Comparison of ENCODE assay signal across 11 mouse cellular contexts in the genomic region with DNA sequence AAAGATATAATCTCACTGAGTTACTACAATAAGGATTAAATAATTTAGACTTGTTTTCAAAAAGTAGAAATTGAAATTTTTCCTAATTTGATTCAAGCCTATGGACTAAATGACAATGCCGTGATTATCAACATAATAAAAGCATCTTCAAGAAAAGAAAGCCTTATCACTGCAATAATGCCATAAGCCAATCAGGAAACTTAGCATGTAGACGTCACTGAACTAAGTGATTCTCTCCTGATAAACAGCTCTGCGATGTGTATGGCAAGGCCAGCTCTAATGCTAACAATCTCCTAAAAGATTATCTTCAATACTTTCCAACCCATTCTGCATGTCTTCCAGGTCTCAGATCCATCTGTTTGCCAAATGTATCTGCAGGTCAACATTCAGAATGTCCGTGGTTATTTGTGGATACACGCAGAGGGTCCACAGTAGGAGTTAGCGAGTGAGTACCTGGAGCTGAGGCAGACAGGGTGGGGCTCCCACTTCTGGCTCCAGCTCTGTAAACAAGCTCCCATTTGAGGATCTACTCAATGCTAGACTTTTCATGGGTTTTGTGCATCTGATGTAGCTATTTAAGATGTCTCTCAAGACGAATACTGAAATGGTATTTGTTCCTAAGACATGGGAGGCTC. TPM values are rescaled to one million over a fixed set of nuclear protein-coding genes. Genes with fewer than 3 reads are reported as not detected.
A peak's percentile ranks its signal among the peaks of the same experiment; 100 is the strongest.
DNase-seq lines count a peak whose midpoint lies in the region; ATAC-seq and TF ChIP-seq lines count a peak whose summit lies in the region.
"Had no signal": no experiment of that assay in that cellular context is flagged by ENCODE, and none has a peak within 500 bp of the region (broad histone marks: within the 10 kb centered on the region; RNA-seq: fewer than 3 reads in every experiment).

No protein-coding gene starts in this region.

- ATAC-seq in liver, embryonic 15.5 days (ENCODE audit: insufficient read depth), result peak; percentile 33; the same call in 1 of the 2 replicates
- ATAC-seq in monocyte, adult 5-6 weeks (replicated peaks; ENCODE audit: insufficient number of reproducible peaks, low FRiP score, low TSS enrichment, poor library complexity, severe bottlenecking), result no peak

- peak overlapping the region; percentile 41 for H3K9ac ChIP-seq in MEL (ENCODE audit: control insufficient read depth, low read depth, low read length, poor library complexity, severe bottlenecking)
- H3K9ac ChIP-seq in liver, embryonic 15.5 days, result peak overlapping the region; percentile 44

- H3K9me3 ChIP-seq in MEL (replicated peaks; ENCODE audit: insufficient read depth, low read length), result no peaks in the 10 kb centered on the region
- no peaks in the 10 kb centered on the region for H3K9me3 ChIP-seq in liver, embryonic 15.5 days (replicated peaks)

- intact Hi-C loops in gastrocnemius, adult 2 months (cut with DNase I), result no loop called here

- H3K27me3 ChIP-seq in MEL (ENCODE audit: control insufficient read depth in 1 of 2, insufficient read depth in 2 of 2, low read length in 2 of 2), result no peaks in the 10 kb centered on the region
- H3K27me3 ChIP-seq in liver, embryonic 15.5 days, result no peaks in the 10 kb centered on the region

- TF ChIP-seq POLR2A in MEL (IDR thresholded peaks at IDR 0.05; ENCODE audit: control insufficient read depth in 1 of 2, insufficient read depth in 1 of 2, low read depth in 1 of 2, low read length in 2 of 2, poor library complexity in 1 of 2), result peak in 1 of 2 experiments; percentile 4; a peak in 1 of 4 replicates

- DNase-seq in gastrocnemius, adult 2 months, result no peak
- no peak for DNase-seq in gastrocnemius, postnatal 4 days (ENCODE audit: low spot score in 2 of 2)
- no peak for DNase-seq in layer of hippocampus, adult 2 months (ENCODE audit: low spot score in 2 of 2)
- DNase-seq in layer of hippocampus, adult 11-12 months (ENCODE audit: low spot score), result no peak
- DNase-seq in MEL (ENCODE audit: low read depth, low spot score), result peak; percentile 63
- DNase-seq in thymus, postnatal 14 days, result no peak
- DNase-seq: B cell, adult 2 months; cerebellum, adult 9-10 months; gastrocnemius, postnatal 14 days had no signal

- peaks cover 0 to 22% of the 10 kb centered on the region in 2 experiments; a peak in 2 of 4 replicates for H3K36me3 ChIP-seq in MEL (ENCODE audit: control insufficient read depth in 1 of 2, insufficient read depth in 2 of 2, low read length in 2 of 2)
- peaks cover 6% of the 10 kb centered on the region; the same call in 1 of the 2 replicates for H3K36me3 ChIP-seq in liver, embryonic 15.5 days (replicated peaks)

- H3K4me1 ChIP-seq in MEL (ENCODE audit: control insufficient read depth in 1 of 2, insufficient read depth in 2 of 2, low read length in 2 of 2), result peaks cover 3 to 21% of the 10 kb centered on the region in 2 experiments
- peaks cover 80% of the 10 kb centered on the region for H3K4me1 ChIP-seq in liver, embryonic 15.5 days (replicated peaks)

- H3K27ac ChIP-seq in gastrocnemius, adult 2 months, result 0 out of 2 replicates have a peak overlapping the region, but pooled peaks have one; percentile 21
- H3K27ac ChIP-seq in layer of hippocampus, adult 2 months, result peak overlapping the region; percentile 79
- peak overlapping the region; percentile 84 for H3K27ac ChIP-seq in MEL (ENCODE audit: control insufficient read depth, low read depth, low read length)
- peak overlapping the region; percentile 96 for H3K27ac ChIP-seq in liver, embryonic 15.5 days (replicated peaks)

- no peak for TF ChIP-seq CTCF in gastrocnemius, adult 2 months (IDR thresholded peaks at IDR 0.05)
- TF ChIP-seq CTCF in layer of hippocampus, adult 2 months (conservative IDR thresholded peaks at IDR 0.05), result no peak
- no peak for TF ChIP-seq CTCF in MEL (IDR thresholded peaks at IDR 0.05 in 2 of 3, conservative IDR thresholded peaks at IDR 0.05 in 1 of 3; ENCODE audit: control insufficient read depth in 1 of 3, insufficient read depth in 1 of 3, low read depth in 2 of 3, low read length in 3 of 3, poor library complexity in 1 of 3, severe bottlenecking in 1 of 3)

- TF ChIP-seq EP300 in MEL (IDR thresholded peaks at IDR 0.05; ENCODE audit: low read depth in 1 of 2, low read length in 2 of 2), result peak; percentile 14 to 27; a peak in 2 of 4 replicates

- H3K4me2 ChIP-seq in liver, embryonic 15.5 days, result peak overlapping the region; percentile 59

- H3K4me3 ChIP-seq in gastrocnemius, adult 2 months, result no peak overlapping the region
- H3K4me3 ChIP-seq in layer of hippocampus, adult 2 months, result no peak overlapping the region
- peak overlapping the region; percentile 40 to 54 for H3K4me3 ChIP-seq in MEL (ENCODE audit: control insufficient read depth in 1 of 2, insufficient read depth in 1 of 2, low read depth in 2 of 2, low read length in 2 of 2)
- peak overlapping the region; percentile 45 for H3K4me3 ChIP-seq in liver, embryonic 15.5 days (replicated peaks)

- peaks cover 36% of the 10 kb centered on the region for H3K79me2 ChIP-seq in MEL (ENCODE audit: control insufficient read depth, insufficient read depth, low read length, poor library complexity)

- no peak for TF ChIP-seq RAD21 in MEL (IDR thresholded peaks at IDR 0.05; ENCODE audit: low read depth, low read length)

- 32% methylated on average over 7 of the region's 7 CpGs for WGBS in liver, embryonic 15.5 days (ENCODE audit: insufficient replicate concordance)

TF ChIP-seq in MEL, 35 proteins besides CTCF, POLR2A, EP300 and RAD21:
- peak; percentile 62; the same call in 1 of the 2 replicates for TF ChIP-seq SIN3A (IDR thresholded peaks at IDR 0.05; ENCODE audit: low read length)
- TF ChIP-seq MYB (IDR thresholded peaks at IDR 0.05; ENCODE audit: low read depth, low read length), result no peak
- TF ChIP-seq BHLHE40 (IDR thresholded peaks at IDR 0.05; ENCODE audit: borderline replicate concordance, low read depth, low read length), result no peak
- TF ChIP-seq ZMIZ1 (IDR thresholded peaks at IDR 0.05; ENCODE audit: low read depth, low read length), result peak; percentile 48; the same call in 1 of the 2 replicates
- TF ChIP-seq E2F4 (IDR thresholded peaks at IDR 0.05; ENCODE audit: borderline replicate concordance, low read depth, low read length), result no peak
- TF ChIP-seq CHD1 (IDR thresholded peaks at IDR 0.05; ENCODE audit: low read depth, low read length), result no peak
- TF ChIP-seq TCF12 (IDR thresholded peaks at IDR 0.05; ENCODE audit: low read depth, low read length), result peak; percentile 42; the same call in 1 of the 2 replicates
- no peak for TF ChIP-seq ZNF384 (IDR thresholded peaks at IDR 0.05; ENCODE audit: low read depth, low read length)
- TF ChIP-seq ETS1 (IDR thresholded peaks at IDR 0.05; ENCODE audit: low read depth, low read length), result peak; percentile 42; the same call in 1 of the 2 replicates
- TF ChIP-seq JUND (IDR thresholded peaks at IDR 0.05; ENCODE audit: low read depth, low read length), result no peak
- no peak for TF ChIP-seq MAFK (IDR thresholded peaks at IDR 0.05; ENCODE audit: borderline replicate concordance, low read depth, low read length)
- TF ChIP-seq TBP (IDR thresholded peaks at IDR 0.05; ENCODE audit: low read depth, low read length), result peak; percentile 47; the same call in 1 of the 2 replicates
- 0 out of 2 replicates have a peak, but pooled peaks have one; percentile 16 for TF ChIP-seq GABPA (IDR thresholded peaks at IDR 0.05; ENCODE audit: low read depth, low read length)
- TF ChIP-seq USF2 (IDR thresholded peaks at IDR 0.05; ENCODE audit: borderline replicate concordance in 1 of 2, insufficient read depth in 1 of 2, low read depth in 1 of 2, low read length in 2 of 2), result no peak
- no peak for TF ChIP-seq ZC3H11A (IDR thresholded peaks at IDR 0.05; ENCODE audit: low read depth, low read length)
- no peak for TF ChIP-seq MXI1 (IDR thresholded peaks at IDR 0.05; ENCODE audit: low read depth, low read length)
- TF ChIP-seq KAT2A (conservative IDR thresholded peaks at IDR 0.05; ENCODE audit: low read depth, low read length), result peak; percentile 29; the same call in 1 of the 2 replicates
- TF ChIP-seq GATA1 (IDR thresholded peaks at IDR 0.05; ENCODE audit: low read depth, low read length), result peak; percentile 86
- peak; percentile 60; the same call in 1 of the 2 replicates for TF ChIP-seq MAX (IDR thresholded peaks at IDR 0.05; ENCODE audit: low read length)
- TF ChIP-seq TAL1 (IDR thresholded peaks at IDR 0.05; ENCODE audit: low read length), result no peak
- TF ChIP-seq SMC3 (IDR thresholded peaks at IDR 0.05; ENCODE audit: low read depth, low read length), result no peak
- TF ChIP-seq ZKSCAN1 (IDR thresholded peaks at IDR 0.05; ENCODE audit: low read depth, low read length), result no peak
- TF ChIP-seq CHD2 (IDR thresholded peaks at IDR 0.05; ENCODE audit: low read length), result no peak
- no peak for TF ChIP-seq UBTF (IDR thresholded peaks at IDR 0.05; ENCODE audit: borderline replicate concordance, insufficient read depth, low read depth, low read length)
- TF ChIP-seq NELFE (IDR thresholded peaks at IDR 0.05; ENCODE audit: low read depth, low read length), result no peak
- TF ChIP-seq ELF1 (IDR thresholded peaks at IDR 0.05; ENCODE audit: low read depth, low read length), result 0 out of 2 replicates have a peak, but pooled peaks have one; percentile 11
- peak; percentile 64 for TF ChIP-seq RCOR1 (IDR thresholded peaks at IDR 0.05; ENCODE audit: low read depth, low read length)
- no peak for TF ChIP-seq POLR2AphosphoS5 (IDR thresholded peaks at IDR 0.05; ENCODE audit: borderline replicate concordance, low read depth, low read length)
- TF ChIP-seq HCFC1 (IDR thresholded peaks at IDR 0.05; ENCODE audit: low read depth, low read length), result no peak
- TF ChIP-seq MEF2A (IDR thresholded peaks at IDR 0.05; ENCODE audit: extremely low read depth, insufficient replicate concordance, low read depth, low read length, poor library complexity, severe bottlenecking), result no peak
- no peak for TF ChIP-seq MAZ (IDR thresholded peaks at IDR 0.05; ENCODE audit: low read depth, low read length)
- no peak for TF ChIP-seq USF1 (IDR thresholded peaks at IDR 0.05; ENCODE audit: low read depth, low read length)

RNA-seq across cellular contexts. Expression of gene Tbcel, which starts 44.9 kb away (rescaled TPM):
- 10 to 100 TPM; 15.3 to 17.4 TPM for total RNA-seq in gastrocnemius, adult 2 months (2021)
- total RNA-seq in gastrocnemius, postnatal 4 days (2021), result 10 to 100 TPM; 23.2 to 26.4 TPM
- 10 to 100 TPM; 57.9 to 61.0 TPM for total RNA-seq in layer of hippocampus, adult 2 months (2021)
- 13.8 and 15.5 TPM in 2 replicates for total RNA-seq in MEL (2012; rRNA removed)
- 10 to 100 TPM; 20.4 to 39.8 TPM for polyA plus RNA-seq in MEL (2012; ENCODE audit: insufficient read depth in 1 of 2, insufficient read length in 2 of 2, low read depth in 1 of 2, low replicate concordance in 2 of 2, missing spikeins in 1 of 2)
- 11.0 and 11.9 TPM in 2 replicates for polyA plus RNA-seq in liver, embryonic 15.5 days (2015; fragmentation: Nextera tagmentation; extraction: Ambion mirVana)
- total RNA-seq in monocyte, adult 5-6 weeks (2017), result 13.5 to 21.2 TPM (median 17.7 TPM) in 3 replicates

Comparison
In these comparisons a context has a peak if more than half of its experiments do, and no peak if none do; other contexts are left out.
1. H3K27ac ChIP-seq: peak in every context shown above with its lines; median percentile 96 in liver, embryonic 15.5 days; 84 in MEL; 79 in layer of hippocampus, adult 2 months; 21 in gastrocnemius, adult 2 months.
2. H3K4me3 ChIP-seq: peak in MEL (2 of 2) and liver, embryonic 15.5 days (single experiment); none in gastrocnemius, adult 2 months (single experiment) and layer of hippocampus, adult 2 months (single experiment).